Mouse (Mus musculus) ES-Bruce4 (cell line): ENCODE data around the gene Gm17359. TPM values are rescaled to one million over a fixed set of nuclear protein-coding genes. Genes with fewer than 3 reads are reported as not detected.

Experiments
- H3K27ac ChIP-seq: 2 replicates; pipeline ENCODE4 v1.5.1; 2012; ENCODE audit warnings: low read length, inconsistent platforms; ENCODE audit not compliant: insufficient read depth
- H3K27me3 ChIP-seq: 2 replicates; pipeline ENCODE4 v1.6.1; 2012; ENCODE audit warnings: mild to moderate bottlenecking, low read length, inconsistent platforms; ENCODE audit not compliant: control insufficient read depth, poor library complexity, insufficient read depth, severe bottlenecking
- H3K36me3 ChIP-seq: 2 replicates; pipeline ENCODE4 v1.6.1; 2012; ENCODE audit warnings: inconsistent platforms, mild to moderate bottlenecking, low read length, moderate library complexity; ENCODE audit not compliant: control insufficient read depth, poor library complexity, insufficient read depth, severe bottlenecking
- H3K4me1 ChIP-seq: one replicate; pipeline ENCODE4 v1.8.1; 2011; ENCODE audit warnings: low read length; ENCODE audit not compliant: control insufficient read depth, insufficient read depth
- H3K4me3 ChIP-seq: 2 replicates; pipeline ENCODE4 v1.5.1; 2011; ENCODE audit warnings: low read depth, mild to moderate bottlenecking, low read length
- H3K9ac ChIP-seq: 2 replicates; pipeline ENCODE4 v1.6.1; 2012; ENCODE audit warnings: low read depth, mild to moderate bottlenecking, inconsistent platforms; ENCODE audit not compliant: poor library complexity, severe bottlenecking
- H3K9me3 ChIP-seq: replicated peaks from 2 replicates; pipeline ENCODE4 v1.6.1; 2012; ENCODE audit warnings: mild to moderate bottlenecking, low read length, inconsistent platforms; ENCODE audit not compliant: control insufficient read depth, poor library complexity, insufficient read depth, severe bottlenecking
- CTCF ChIP-seq: IDR thresholded peaks from one replicate; pipeline ENCODE4 v1.8.1; 2011; ENCODE audit warnings: low read depth, low read length
- EP300 ChIP-seq: IDR thresholded peaks from 2 replicates; pipeline ENCODE4 v1.6.1; 2011; ENCODE audit warnings: low read depth, low read length; ENCODE audit not compliant: insufficient read depth
- POLR2A ChIP-seq: IDR thresholded peaks from one replicate; pipeline ENCODE4 v1.8.1; 2011; ENCODE audit warnings: low read length; ENCODE audit not compliant: insufficient read depth
- polyA plus RNA-seq: library from polyadenylated mRNA; stranded (reverse); fragments of >200 nt; gene quantifications from 2 replicates; pipeline ENCODE4 v1.2.4, GENCODE M21; 2011; ENCODE audit warnings: low read depth; ENCODE audit not compliant: missing spikeins, insufficient read depth, insufficient read length

Gene Gm17359
- polyA plus RNA-seq, 1 experiment, result not detected

DNA sequence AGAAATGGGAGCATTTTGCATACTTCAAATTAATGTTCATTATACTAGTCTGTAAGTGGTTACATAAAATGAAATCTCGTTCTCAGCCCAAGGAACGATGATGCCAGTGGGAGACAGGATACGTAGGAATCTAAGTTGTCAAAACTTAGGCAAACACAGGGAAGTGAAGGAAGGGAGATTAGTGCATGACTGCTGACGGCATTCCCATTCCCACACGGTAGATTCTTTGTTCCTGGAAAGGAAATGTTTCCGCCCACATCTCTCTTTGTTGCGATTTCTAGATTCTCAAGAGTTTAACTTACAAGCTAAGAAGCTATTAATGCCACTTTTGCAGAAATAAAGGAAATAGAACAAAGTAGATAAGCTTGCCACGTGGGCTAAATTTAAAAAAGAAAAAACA is 29.6 kb downstream of the Gm17359 start:
- no peaks in the 10 kb centered on the region for H3K4me1 ChIP-seq
- TF ChIP-seq EP300, result no peak
- TF ChIP-seq CTCF, result no peak
- no peak for TF ChIP-seq POLR2A
- no peaks in the 10 kb centered on the region for H3K27me3 ChIP-seq
- H3K9me3 ChIP-seq, result 0 out of 2 replicates have a peak, but pooled peaks cover 2% of the 10 kb centered on the region
- H3K9ac ChIP-seq, result no peak overlapping the region
- H3K4me3 ChIP-seq, result no peak overlapping the region
- H3K36me3 ChIP-seq, result no peaks in the 10 kb centered on the region
- H3K27ac ChIP-seq, result no peak overlapping the region

DNA sequence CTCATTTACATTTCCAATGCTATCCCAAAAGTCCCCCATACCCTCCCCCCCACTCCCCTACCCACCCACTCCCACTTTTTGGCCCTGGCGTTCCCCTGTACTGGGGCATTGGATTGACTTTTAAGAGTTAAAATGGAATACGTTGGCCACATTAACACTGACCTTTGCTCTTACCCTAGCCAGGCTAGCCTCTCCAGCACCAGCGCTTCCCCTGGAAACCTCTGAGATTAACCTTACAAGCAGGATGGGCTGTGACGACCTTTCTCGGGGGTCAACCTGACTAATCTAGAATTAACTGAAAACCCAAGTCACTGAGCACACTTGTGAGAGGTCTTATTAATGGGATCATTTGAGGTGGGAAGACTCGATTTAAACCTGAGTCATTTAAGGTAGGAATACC is 31.8 kb downstream of the Gm17359 start:
- H3K27me3 ChIP-seq, result no peaks in the 10 kb centered on the region
- H3K9ac ChIP-seq, result no peak overlapping the region
- no peaks in the 10 kb centered on the region for H3K9me3 ChIP-seq
- H3K4me1 ChIP-seq, result no peaks in the 10 kb centered on the region
- TF ChIP-seq EP300 (no peak), CTCF (no peak), POLR2A (no peak)
- no peak overlapping the region for H3K27ac ChIP-seq
- H3K4me3 ChIP-seq, result no peak overlapping the region
- H3K36me3 ChIP-seq, result no peaks in the 10 kb centered on the region

DNA sequence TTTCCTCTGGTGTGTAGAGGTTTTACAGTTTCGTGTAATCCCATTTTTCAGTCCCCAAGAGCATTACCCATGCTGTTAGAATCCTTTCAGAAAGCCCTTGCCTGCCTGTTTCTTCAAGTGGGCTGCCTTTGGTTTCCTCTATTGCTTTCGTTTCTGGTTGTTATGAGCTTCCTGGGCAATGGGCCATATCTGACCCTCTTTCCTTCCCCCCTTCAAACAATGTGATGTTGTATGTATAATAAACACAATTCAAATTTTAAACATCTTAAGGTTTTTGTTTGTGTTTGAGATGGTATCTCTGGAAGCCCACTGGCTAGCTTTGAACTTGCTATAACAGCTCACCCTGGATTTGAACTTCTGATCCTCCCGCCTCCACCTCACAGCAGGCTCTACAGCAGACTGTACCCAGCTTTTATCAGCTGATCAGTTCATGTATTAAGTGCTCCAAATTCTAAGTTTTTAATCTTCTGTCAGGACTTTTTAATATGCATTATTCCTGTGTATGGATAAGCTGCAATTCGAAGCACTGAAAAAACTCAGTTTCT is 34.0 kb downstream of the Gm17359 start:
- Histone ChIP-seq H3K4me1 (no peaks in the 10 kb centered on the region), H3K36me3 (no peaks in the 10 kb centered on the region), H3K9me3 (no peaks in the 10 kb centered on the region), H3K9ac (no peak overlapping the region), H3K4me3 (no peak overlapping the region), H3K27me3 (no peaks in the 10 kb centered on the region), H3K27ac (no peak overlapping the region)
- TF ChIP-seq CTCF (no peak), EP300 (no peak), POLR2A (no peak)

DNA sequence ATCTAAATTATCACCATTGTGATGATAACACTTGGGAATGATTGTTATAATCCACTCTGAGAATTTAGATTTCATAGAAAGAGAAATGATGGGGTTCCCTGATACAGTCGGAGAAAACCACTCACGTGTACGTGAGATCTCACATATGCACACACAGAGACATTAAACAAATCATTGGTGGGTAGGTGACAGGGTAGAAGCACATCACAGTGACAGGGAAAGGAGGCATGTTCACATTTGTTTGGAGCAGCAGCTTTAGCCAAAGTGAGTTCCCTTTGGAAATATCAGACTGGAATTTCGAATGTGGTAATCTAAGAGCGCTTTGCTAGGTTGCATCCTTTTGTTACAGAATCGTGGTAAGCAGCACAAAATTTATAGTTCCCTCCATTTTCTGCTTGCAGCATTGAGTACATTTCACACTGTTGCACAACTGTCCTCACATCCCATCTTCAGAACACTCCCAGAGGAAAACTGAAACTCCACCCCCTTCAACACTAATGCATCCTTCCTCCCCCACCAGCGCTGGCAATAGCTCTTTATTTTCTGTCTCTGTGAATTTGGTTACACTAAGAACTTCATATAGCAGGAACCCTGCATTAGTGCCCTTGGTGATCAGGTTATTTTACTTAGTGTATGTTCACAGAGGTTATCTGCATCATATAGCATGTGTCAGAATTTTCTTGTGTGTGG is 35.2 kb downstream of the Gm17359 start:
- Histone ChIP-seq H3K27ac (no peak overlapping the region), H3K36me3 (no peaks in the 10 kb centered on the region), H3K27me3 (no peaks in the 10 kb centered on the region), H3K9me3 (no peaks in the 10 kb centered on the region), H3K9ac (no peak overlapping the region), H3K4me1 (no peaks in the 10 kb centered on the region), H3K4me3 (no peak overlapping the region)
- TF ChIP-seq CTCF, result no peak
- TF ChIP-seq EP300, result no peak
- no peak for TF ChIP-seq POLR2A

DNA sequence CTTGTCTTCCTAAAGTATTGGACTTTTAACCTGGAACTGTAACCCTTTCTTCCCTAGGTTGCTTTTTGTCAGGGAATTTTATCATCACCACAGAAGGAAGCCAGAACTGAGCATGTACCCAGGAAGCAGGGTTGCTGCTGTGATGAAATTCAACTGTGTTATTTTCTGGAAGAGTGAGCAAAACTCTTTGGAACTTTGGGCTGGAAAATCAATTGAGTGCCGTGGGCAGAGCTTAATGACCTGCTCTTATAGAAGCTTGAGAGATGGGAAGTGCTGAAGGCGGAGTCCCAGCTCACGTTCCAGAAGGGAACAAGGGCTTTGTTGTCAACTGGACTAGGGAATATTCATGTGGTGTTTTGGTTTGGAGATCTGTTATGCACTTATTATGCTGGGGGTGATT is 37.5 kb downstream of the Gm17359 start:
- Histone ChIP-seq H3K4me3 (no peak overlapping the region), H3K9ac (no peak overlapping the region), H3K27me3 (no peaks in the 10 kb centered on the region), H3K9me3 (no peaks in the 10 kb centered on the region), H3K4me1 (no peaks in the 10 kb centered on the region), H3K36me3 (no peaks in the 10 kb centered on the region), H3K27ac (no peak overlapping the region)
- TF ChIP-seq POLR2A (no peak), CTCF (no peak), EP300 (no peak)

DNA sequence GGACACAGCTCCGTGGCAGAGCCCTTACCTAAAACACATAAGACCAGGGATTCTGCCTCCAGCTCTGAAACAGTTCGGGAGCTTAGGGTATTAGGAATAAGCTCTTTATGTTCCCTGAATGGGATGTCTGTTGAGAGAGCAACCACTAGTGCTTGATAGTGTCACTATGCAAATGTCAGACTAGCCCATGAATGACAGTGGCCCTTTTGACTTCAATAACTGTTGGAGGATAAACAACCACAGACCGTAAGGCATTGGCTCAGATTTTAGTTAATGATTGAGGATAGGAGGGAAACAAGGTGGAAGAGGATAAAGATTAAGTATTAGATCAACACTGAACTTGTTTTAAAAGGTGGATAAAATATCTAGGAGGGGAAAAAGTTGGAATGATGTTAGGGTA is 41.6 kb downstream of the Gm17359 start:
- no peaks in the 10 kb centered on the region for H3K27me3 ChIP-seq
- H3K9ac ChIP-seq, result no peak overlapping the region
- no peak overlapping the region for H3K27ac ChIP-seq
- H3K36me3 ChIP-seq, result no peaks in the 10 kb centered on the region
- H3K9me3 ChIP-seq, result no peaks in the 10 kb centered on the region
- H3K4me1 ChIP-seq, result no peaks in the 10 kb centered on the region
- H3K4me3 ChIP-seq, result no peak overlapping the region
- TF ChIP-seq EP300 (no peak), CTCF (no peak), POLR2A (no peak)
